Mouse (Mus musculus) monocyte, adult 5-6 weeks (primary cell): ENCODE data around the gene Oxsr1. TPM values are rescaled to one million over a fixed set of nuclear protein-coding genes. Genes with fewer than 3 reads are reported as not detected.
A peak's percentile ranks its signal among the peaks of the same experiment; 100 is the strongest.

ENCODE experiments used
- ATAC-seq: fragments of 153-309, 156-312 bp; replicated peaks from 2 replicates; pipeline ENCODE4 v1.8.0; 2017; ENCODE audit warnings: mild to moderate bottlenecking; ENCODE audit not compliant: low TSS enrichment, insufficient number of reproducible peaks, severe bottlenecking, poor library complexity, low FRiP score
- total RNA-seq: library from RNA; stranded (forward); fragments of 200-1000, 200-491, 200-594 nt; gene quantifications from 3 replicates; pipeline ENCODE4 v1.2.3, GENCODE M21; 2017

The Oxsr1 gene
- total RNA-seq, 1 experiment from 2014 or later, result 42.8 TPM

GRCm38 (mm10) chr9:119339558-119340211 is 17.5 kb upstream of the Oxsr1 start, which contains the start of gene Acaa1a:
Gene Acaa1a (plus strand): TSS chr9:119339676.
- ATAC-seq, result peak; percentile 41; the same call in 1 of the 2 replicates

GRCm38 (mm10) chr9:119339106-119339505 is 16.9 kb upstream of the Oxsr1 start:
- ATAC-seq, result no peak

- no peak for ATAC-seq
Measured at GRCm38 (mm10) chr9:119338350-119338749, 16.1 kb upstream of the Oxsr1 start.

- ATAC-seq, result no peak
Measured at GRCm38 (mm10) chr9:119337842-119338241, 15.6 kb upstream of the Oxsr1 start.

GRCm38 (mm10) chr9:119335571-119335970 is 13.3 kb upstream of the Oxsr1 start:
- no peak for ATAC-seq

- no peak for ATAC-seq
Measured at GRCm38 (mm10) chr9:119334834-119335233, 12.6 kb upstream of the Oxsr1 start.

GRCm38 (mm10) chr9:119334324-119334723 is 12.1 kb upstream of the Oxsr1 start:
- peak; percentile 93 for ATAC-seq

- no peak for ATAC-seq
Measured at GRCm38 (mm10) chr9:119330186-119330963, 8.1 kb upstream of the Oxsr1 start.

GRCm38 (mm10) chr9:119328488-119328887 is 6.3 kb upstream of the Oxsr1 start:
- ATAC-seq, result 0 out of 2 replicates have a peak, but pooled peaks have one; percentile 16

- no peak for ATAC-seq
Measured at GRCm38 (mm10) chr9:119324130-119324529, 1.9 kb upstream of the Oxsr1 start.

- no peak for ATAC-seq
Measured at GRCm38 (mm10) chr9:119323260-119323645, 1.0 kb upstream of the Oxsr1 start.

- ATAC-seq, result no peak
Measured at GRCm38 (mm10) chr9:119321392-119322229, 616 bp downstream of the Oxsr1 start.

GRCm38 (mm10) chr9:119320946-119321345 is 1.3 kb downstream of the Oxsr1 start:
- ATAC-seq, result no peak

GRCm38 (mm10) chr9:119320446-119320845 is 1.8 kb downstream of the Oxsr1 start:
- no peak for ATAC-seq

GRCm38 (mm10) chr9:119318891-119319290 is 3.3 kb downstream of the Oxsr1 start:
- ATAC-seq, result no peak

GRCm38 (mm10) chr9:119313096-119313495 is 9.1 kb downstream of the Oxsr1 start:
- ATAC-seq, result no peak

GRCm38 (mm10) chr9:119309067-119309466 is 13.2 kb downstream of the Oxsr1 start:
- no peak for ATAC-seq

GRCm38 (mm10) chr9:119305863-119306262 is 16.4 kb downstream of the Oxsr1 start:
- no peak for ATAC-seq

GRCm38 (mm10) chr9:119298563-119298962 is 23.7 kb downstream of the Oxsr1 start:
- ATAC-seq, result no peak
